Mouse (Mus musculus): Measurements from ENCODE around the gene Actn4.

The Actn4 gene

GRCm38 (mm10) chr7:28961927-28962670, at the start of gene Actn4:
Actn4 (minus strand) TSS chr7:28962340.
- peak; percentile 97 for DNase-seq (ENCODE audit: low spot score)

GRCm38 (mm10) chr7:29008714-29009113, 46.6 kb upstream of the Actn4 start:
- DNase-seq (ENCODE audit: low spot score), result no peak

DNA sequence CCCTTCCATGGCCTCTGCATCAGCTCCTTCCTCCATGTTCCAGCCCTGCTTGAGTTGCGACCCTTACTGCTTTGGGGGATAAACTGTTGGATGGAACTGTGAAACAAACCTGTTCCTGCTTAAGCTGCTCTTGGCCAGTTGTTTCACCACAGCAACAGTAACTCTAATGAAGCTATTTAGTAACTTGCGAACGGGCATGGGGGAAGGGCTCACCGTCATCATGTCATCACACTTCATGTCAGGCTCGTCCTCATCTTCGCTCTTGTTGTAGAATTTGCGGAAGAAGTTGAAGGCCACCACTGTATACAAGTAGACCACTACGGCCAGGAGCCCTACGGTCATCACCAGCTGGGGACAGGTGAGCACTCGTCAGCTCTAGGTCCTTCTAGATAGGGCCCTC, 46.0 kb upstream of the Actn4 start:
- no peak for DNase-seq (ENCODE audit: low spot score)

- no peak for DNase-seq (ENCODE audit: low spot score)
These were observed 45.3 kb upstream of the Actn4 start for GRCm38 (mm10) chr7:29007224-29008101.

DNA sequence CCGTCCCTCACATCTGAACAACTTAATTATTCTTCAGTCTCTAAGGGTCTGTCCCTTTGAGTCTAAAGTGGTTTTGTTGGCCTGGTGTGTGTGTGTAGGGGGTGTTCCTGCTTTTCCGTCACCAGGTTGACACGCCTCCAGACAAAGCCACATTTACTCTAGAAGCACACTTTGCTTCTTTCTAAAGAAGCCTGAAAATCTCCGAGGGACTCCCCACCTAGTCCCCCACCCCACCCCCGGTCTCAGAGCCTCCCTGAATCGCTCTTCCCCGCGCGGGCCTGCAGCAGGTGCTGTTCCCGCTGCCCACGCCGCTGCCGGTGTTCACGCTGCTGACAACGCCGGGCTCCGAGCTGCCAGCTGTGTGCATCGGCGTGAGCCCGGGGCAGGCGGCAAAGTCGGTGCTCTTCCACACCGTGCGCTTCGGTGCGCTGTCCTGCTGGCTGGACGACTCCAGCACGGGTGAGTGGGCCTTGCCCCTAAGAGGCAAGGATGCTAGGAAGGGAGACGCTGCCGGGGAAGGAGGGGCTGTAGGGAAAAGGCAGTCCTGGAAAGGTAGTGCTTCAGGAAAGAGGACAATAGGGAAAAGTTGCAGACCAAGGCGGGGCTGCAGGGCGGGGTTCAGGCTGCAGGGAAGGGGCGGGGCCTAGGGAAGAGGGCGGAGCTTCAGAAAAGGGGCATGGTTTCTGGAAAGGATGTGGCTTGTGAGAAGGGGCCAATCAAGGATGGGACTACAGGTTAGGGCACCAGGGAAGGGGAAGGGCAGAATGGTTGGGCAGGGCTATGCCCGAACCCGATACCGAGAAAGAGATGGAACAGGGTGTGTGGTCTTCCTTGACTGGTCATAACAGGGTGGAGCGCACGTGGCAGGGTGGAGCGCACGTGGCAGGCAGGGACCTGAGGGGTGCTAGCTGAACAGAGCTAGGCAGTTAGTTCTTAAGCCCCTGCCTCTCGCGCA, 38.8 kb upstream of the Actn4 start:
- peak; percentile 63 for DNase-seq (ENCODE audit: low spot score)

GRCm38 (mm10) chr7:28993402-28993801, 31.3 kb upstream of the Actn4 start:
- no peak for DNase-seq (ENCODE audit: low spot score)

- no peak for DNase-seq (ENCODE audit: low spot score)
These were observed 30.9 kb upstream of the Actn4 start for GRCm38 (mm10) chr7:28992997-28993396.

DNA sequence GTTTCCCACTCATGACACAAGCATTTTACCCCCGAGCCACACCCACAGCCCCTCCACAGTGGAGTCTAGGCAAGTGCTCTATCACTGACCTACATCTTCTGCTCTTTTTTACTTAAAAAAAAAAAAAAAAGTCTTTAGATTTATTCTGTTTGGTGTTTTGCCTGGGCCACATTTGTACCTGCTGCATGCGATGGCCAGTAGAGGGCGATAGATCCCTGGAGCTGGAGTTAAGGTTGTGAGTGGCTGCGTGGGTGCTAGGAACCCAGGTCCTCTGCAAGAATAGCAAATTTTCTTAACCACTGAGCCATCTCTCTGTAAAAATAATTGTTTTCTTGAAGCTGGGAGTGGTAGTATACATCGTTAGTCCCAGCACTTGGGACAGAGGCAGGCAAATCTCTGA, 29.5 kb upstream of the Actn4 start:
- DNase-seq (ENCODE audit: low spot score), result no peak

GRCm38 (mm10) chr7:28990766-28991273, 28.7 kb upstream of the Actn4 start:
- no peak for DNase-seq (ENCODE audit: low spot score)

DNA sequence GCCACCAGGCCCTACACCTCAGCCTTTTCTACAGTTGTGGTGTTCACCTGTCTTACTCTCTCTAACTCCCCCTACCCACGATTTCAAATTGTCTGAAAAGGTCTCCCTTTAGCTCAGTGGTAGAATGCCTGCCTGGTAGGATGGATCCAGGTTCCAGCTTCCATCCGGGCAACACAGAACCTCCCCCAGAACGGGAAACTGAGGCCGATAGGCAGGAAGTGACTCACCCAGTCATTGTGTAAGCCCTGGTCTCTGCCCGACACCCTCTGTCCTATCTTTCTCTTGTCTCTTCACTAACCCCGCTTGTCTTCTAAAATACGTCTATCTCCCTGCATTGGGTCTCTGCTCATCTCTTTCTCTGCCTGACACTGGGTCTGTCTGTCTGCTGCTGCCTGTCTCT, 23.1 kb upstream of the Actn4 start:
- no peak for DNase-seq (ENCODE audit: low spot score)

- DNase-seq (ENCODE audit: low spot score), result no peak
These were observed 22.3 kb upstream of the Actn4 start for GRCm38 (mm10) chr7:28984452-28984851.

DNA sequence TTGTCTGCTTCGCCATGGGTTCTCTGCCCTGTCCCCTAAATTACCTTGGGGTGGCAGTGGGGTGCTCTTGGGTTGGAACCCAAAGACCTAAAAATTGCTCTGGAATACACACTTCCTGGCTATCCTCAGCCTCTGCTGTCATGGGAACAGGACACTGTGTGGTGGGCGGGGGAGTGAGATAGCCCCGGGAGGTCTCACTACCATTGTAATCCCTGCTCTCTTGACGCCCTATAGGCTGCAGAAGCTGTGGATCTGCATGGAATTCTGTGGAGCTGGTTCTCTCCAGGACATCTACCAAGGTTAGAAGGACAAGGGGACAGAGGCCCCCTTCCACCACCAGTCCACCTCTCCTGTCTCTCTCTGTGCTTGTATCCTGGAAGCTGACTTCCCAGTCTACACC, 21.7 kb upstream of the Actn4 start:
- no peak for DNase-seq (ENCODE audit: low spot score)

GRCm38 (mm10) chr7:28983141-28983564, 21.0 kb upstream of the Actn4 start:
- no peak for DNase-seq (ENCODE audit: low spot score)

DNA sequence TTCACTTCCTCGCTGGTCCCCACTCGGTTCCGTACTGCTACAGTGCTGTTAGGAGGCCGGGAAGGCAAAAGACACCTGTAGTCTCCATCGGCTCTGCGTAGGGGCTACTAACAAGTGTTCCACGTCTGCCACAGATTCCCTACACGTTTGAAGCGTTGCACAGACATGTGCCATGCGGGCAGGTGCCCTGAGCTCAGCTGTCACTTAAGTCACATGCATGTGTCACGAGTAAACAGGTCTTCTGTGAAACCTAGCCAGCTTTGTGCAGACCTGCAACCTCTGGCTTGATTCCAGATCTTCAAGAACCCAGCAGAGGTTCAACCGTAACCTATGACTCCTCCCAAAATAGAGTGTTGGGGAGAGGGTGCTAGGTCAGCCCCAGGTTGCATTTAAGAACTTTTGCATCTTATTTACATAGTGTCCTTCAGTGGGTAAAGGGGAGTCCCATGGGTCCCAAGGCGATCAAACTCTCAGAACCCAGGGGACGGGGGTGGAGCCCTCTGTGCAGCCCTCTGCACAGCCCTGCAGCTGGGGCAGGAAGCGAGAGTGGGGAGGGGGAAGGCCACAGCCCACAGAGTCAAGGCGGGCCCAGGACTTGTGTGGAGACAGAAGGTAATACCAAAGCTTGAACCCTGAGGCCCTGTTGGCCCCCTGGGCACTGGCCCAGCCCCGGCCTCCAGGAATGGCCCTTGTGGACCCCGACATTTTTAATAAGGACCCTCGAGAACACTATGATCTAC, 20.3 kb upstream of the Actn4 start:
- no peak for DNase-seq (ENCODE audit: low spot score)

DNA sequence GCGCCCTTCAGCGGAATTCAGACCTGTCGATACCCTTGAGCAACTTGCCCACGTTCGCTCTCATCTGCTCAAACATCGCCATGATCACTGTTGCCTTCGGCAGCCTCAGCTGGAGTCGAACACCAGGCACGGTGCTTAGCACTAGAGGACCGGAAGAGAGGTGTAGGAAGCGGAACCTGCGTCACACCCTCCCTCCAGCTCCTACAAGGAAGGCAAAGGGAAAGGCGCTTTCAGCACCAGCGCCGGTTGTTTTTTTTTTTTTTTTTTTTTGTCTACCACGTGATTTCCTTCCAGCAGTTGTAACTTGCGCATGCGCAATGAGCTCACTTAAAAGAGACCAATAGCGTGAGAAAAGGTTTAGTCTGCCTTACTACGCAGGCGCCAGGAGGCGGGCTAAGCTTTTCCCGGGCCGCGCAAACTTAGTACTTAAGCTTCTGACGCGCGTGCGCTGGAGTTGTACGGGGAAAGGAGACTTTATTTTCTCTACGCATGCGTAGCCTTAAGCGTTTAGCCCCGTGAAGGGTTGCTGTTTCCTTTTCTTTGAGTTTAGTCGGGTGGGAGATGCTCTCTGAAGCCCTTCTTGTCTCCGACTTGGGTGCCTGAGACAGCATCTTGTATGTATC, 19.6 kb upstream of the Actn4 start, which contains the start of the genes Eif3k and Map4k1:
Eif3k (minus strand) TSS at position 214 of the 623 bp plus-strand sequence.
Map4k1 (plus strand) TSS at position 400 of the 623 bp plus-strand sequence.
- DNase-seq (ENCODE audit: low spot score), result peak; percentile 98

DNA sequence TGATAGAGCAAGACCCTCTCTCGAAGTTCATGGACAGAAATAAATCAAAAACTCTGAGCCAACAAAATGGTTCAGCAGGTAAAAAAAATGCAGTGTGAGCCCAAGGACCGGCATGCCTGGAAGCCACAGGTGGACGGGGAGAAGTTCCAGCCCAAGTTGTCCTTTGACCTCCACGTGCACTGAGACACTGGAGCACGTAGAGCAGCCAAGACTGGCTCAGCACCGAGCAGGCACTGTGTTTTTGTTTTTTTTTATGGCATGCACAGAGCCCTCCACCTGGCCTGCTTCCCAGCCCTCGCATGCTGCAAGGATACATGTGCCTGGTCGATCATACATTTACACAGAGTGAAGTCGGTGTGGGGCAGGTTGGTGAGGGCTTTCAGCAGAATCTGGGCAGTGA, 15.4 kb upstream of the Actn4 start:
- DNase-seq (ENCODE audit: low spot score), result no peak

GRCm38 (mm10) chr7:28973025-28973424, 10.9 kb upstream of the Actn4 start:
- no peak for DNase-seq (ENCODE audit: low spot score)

DNA sequence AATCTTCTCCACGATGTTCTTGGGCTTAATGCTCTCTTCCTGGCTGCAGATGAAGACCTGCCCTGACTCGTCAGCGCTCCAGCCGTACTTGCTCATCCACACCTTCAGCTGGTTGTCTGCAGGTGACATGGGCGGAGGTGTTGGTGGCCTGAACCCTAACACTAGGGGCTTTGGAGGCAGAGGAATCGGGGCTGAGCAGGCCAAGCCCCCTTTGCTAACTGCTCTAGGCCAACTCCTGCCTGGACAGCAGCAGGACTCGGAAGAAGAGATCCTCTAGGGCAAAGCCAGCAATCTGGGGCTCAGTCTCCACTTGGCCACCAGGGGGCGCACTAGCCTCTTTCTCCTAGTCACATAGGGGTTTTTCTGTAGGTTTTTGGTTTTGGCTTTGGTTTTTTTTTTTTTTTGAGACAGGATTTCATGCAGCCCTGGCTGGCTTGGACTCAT, 10.4 kb upstream of the Actn4 start:
- peak; percentile 57 for DNase-seq (ENCODE audit: low spot score)

DNA sequence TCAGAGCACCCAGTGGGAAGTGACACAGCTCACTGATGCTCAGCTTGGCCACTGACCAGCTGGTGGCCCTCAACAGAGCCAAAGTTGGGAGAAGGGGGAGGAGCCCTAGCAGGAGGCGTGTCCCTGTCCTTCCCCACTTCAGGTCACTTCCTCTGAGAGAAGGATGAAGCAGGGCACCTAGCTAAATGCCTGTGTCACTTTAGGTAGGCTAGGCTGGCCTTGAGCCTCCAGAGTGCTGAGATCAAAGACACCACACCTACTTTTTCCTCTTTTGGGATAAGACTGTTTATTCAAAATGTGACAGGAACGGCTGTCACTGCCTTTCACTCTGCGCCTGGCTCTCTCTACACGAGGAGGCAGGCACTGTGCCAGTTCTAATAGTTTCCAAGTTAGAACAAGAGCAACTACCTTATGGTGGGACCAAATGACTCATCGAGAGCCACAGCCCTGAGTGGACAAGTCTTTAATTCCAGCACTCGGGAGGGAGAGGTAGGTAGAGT, 9.7 kb upstream of the Actn4 start:
- no peak for DNase-seq (ENCODE audit: low spot score)

- no peak for DNase-seq (ENCODE audit: low spot score)
These were observed 8.9 kb upstream of the Actn4 start for GRCm38 (mm10) chr7:28971029-28971428.
